Mouse (Mus musculus): ENCODE data around the gene Hrk.

GRCm38 (mm10) chr5:118172078-118172723, 7.8 kb downstream of the Hrk start:
- TF ChIP-seq CTCF (IDR thresholded peaks at IDR 0.05; ENCODE audit: borderline replicate concordance, extremely low read depth, insufficient read depth, insufficient read length): no peak
- no peak for TF ChIP-seq POLR2A (IDR thresholded peaks at IDR 0.05; ENCODE audit: borderline replicate concordance, extremely low read depth, insufficient read depth, insufficient read length, poor library complexity, severe bottlenecking)

All from brain, embryonic 14.5 days (tissue).